Mouse (Mus musculus) left cerebral cortex, adult 9 months (tissue): ENCODE data around the gene Cit.

Experiments used
- DNase-seq, 2 experiments: peaks; one replicate each; pipeline ENCODE4 v3.0.0; 2022; ENCODE audit warnings: low spot score in 2 of 2

The Cit gene

GRCm38 (mm10) chr5:116009091-116009851, 164.2 kb downstream of the Cit start:
- no peak for DNase-seq

- no peak for DNase-seq
These were observed 165.0 kb downstream of the Cit start for GRCm38 (mm10) chr5:116009884-116010627.

- no peak for DNase-seq
These were observed 166.6 kb downstream of the Cit start for GRCm38 (mm10) chr5:116011700-116012099.

GRCm38 (mm10) chr5:116012503-116012902, 167.4 kb downstream of the Cit start:
- no peak for DNase-seq

GRCm38 (mm10) chr5:116013821-116014220, 168.7 kb downstream of the Cit start:
- DNase-seq, result no peak

GRCm38 (mm10) chr5:116014237-116014636, 169.2 kb downstream of the Cit start:
- DNase-seq, result no peak

- no peak for DNase-seq
These were observed 171.5 kb downstream of the Cit start for GRCm38 (mm10) chr5:116016542-116016941.

- DNase-seq, result no peak
These were observed 172.3 kb downstream of the Cit start for GRCm38 (mm10) chr5:116017391-116017790.

GRCm38 (mm10) chr5:116018196-116018595, 173.1 kb downstream of the Cit start:
- DNase-seq, result no peak

- no peak for DNase-seq
These were observed 173.7 kb downstream of the Cit start for GRCm38 (mm10) chr5:116018784-116019183.

GRCm38 (mm10) chr5:116019371-116019770, 174.3 kb downstream of the Cit start:
- DNase-seq, result no peak

- no peak for DNase-seq
These were observed 176.5 kb downstream of the Cit start for GRCm38 (mm10) chr5:116021552-116021951.

- no peak for DNase-seq
These were observed 177.1 kb downstream of the Cit start for GRCm38 (mm10) chr5:116022131-116022530.

GRCm38 (mm10) chr5:116022658-116023200, 177.7 kb downstream of the Cit start:
- no peak for DNase-seq

GRCm38 (mm10) chr5:116023251-116023661, 178.2 kb downstream of the Cit start:
- no peak for DNase-seq

- DNase-seq, result no peak
These were observed 178.8 kb downstream of the Cit start for GRCm38 (mm10) chr5:116023821-116024284.

- peak; percentile 79 to 92 for DNase-seq
These were observed 179.3 kb downstream of the Cit start, which contains the start of gene Prkab1 for GRCm38 (mm10) chr5:116024327-116024739. Gene Prkab1, minus strand, starts transcription at chr5:116024508.

GRCm38 (mm10) chr5:116026107-116026506, 181.0 kb downstream of the Cit start:
- no peak for DNase-seq

GRCm38 (mm10) chr5:116026561-116026960, 181.5 kb downstream of the Cit start:
- no peak for DNase-seq

GRCm38 (mm10) chr5:116029071-116029470, 184.0 kb downstream of the Cit start:
- no peak for DNase-seq

GRCm38 (mm10) chr5:116030566-116031189, 185.6 kb downstream of the Cit start:
- no peak for DNase-seq

GRCm38 (mm10) chr5:116031190-116031577, 186.1 kb downstream of the Cit start:
- DNase-seq, result peak in 1 of 2 experiments; percentile 43
